Mouse (Mus musculus): ENCODE data around the gene Xylt2.

- no peak for TF ChIP-seq POLR2A (IDR thresholded peaks at IDR 0.05; ENCODE audit: control insufficient read depth, extremely low read depth, insufficient read depth, low read length, poor library complexity)
- no peak for TF ChIP-seq CTCF (IDR thresholded peaks at IDR 0.05; ENCODE audit: borderline replicate concordance, control insufficient read depth, extremely low read depth, insufficient read depth, low read length, poor library complexity)
Observed at GRCm38 (mm10) chr11:94704472-94704871, 27.2 kb upstream of the Xylt2 start, which contains the start of gene Gm11541.
